ENCODE assay signal across 8 mouse cellular contexts in genomic region chr7:109011596-109012180, GRCm38 (mm10).
DNase-seq lines count a peak whose midpoint lies in the region; ATAC-seq and TF ChIP-seq lines count a peak whose summit lies in the region.

No protein-coding gene starts in this region.

- no peak for TF ChIP-seq CTCF in forebrain, postnatal 0 days (IDR thresholded peaks at IDR 0.05; ENCODE audit: low read depth)
- no peak for TF ChIP-seq CTCF in olfactory bulb, adult 2 months (IDR thresholded peaks at IDR 0.05; ENCODE audit: insufficient read depth, low read depth, low read length)

- H3K9ac ChIP-seq in kidney, embryonic 16.5 days (replicated peaks; ENCODE audit: low read length) = no peak overlapping the region
- H3K9ac ChIP-seq in forebrain, postnatal 0 days = peak overlapping the region; percentile 92

- no peaks in the 10 kb centered on the region; the same call in 1 of the 2 replicates for H3K4me1 ChIP-seq in kidney, embryonic 16.5 days (ENCODE audit: insufficient read depth, low read length)
- peaks cover 22% of the 10 kb centered on the region for H3K4me1 ChIP-seq in forebrain, postnatal 0 days (ENCODE audit: insufficient read depth)
- peaks cover 22% of the 10 kb centered on the region for H3K4me1 ChIP-seq in olfactory bulb, adult 2 months (ENCODE audit: control insufficient read depth, insufficient read depth, low read length)

- no peaks in the 10 kb centered on the region for H3K36me3 ChIP-seq in kidney, embryonic 16.5 days (ENCODE audit: insufficient read depth, low read length)
- H3K36me3 ChIP-seq in forebrain, postnatal 0 days (ENCODE audit: insufficient read depth) = no peaks in the 10 kb centered on the region

- H3K4me2 ChIP-seq in kidney, embryonic 16.5 days (replicated peaks; ENCODE audit: low read depth, low read length) = peak overlapping the region; percentile 97
- peak overlapping the region; percentile 80 for H3K4me2 ChIP-seq in forebrain, postnatal 0 days (ENCODE audit: low read depth)

- no peaks in the 10 kb centered on the region for H3K9me3 ChIP-seq in kidney, embryonic 16.5 days (ENCODE audit: low read length)
- H3K9me3 ChIP-seq in forebrain, postnatal 0 days (ENCODE audit: low read length) = no peaks in the 10 kb centered on the region

- no peak for TF ChIP-seq POLR2A in olfactory bulb, adult 2 months (IDR thresholded peaks at IDR 0.05; ENCODE audit: insufficient read depth, low read depth, low read length)

- 46% methylated on average over 8 of the region's 8 CpGs for WGBS in kidney, embryonic 16.5 days
- 22% methylated on average over 8 of the region's 8 CpGs for WGBS in forebrain, postnatal 0 days
- WGBS in olfactory bulb, adult 2 months = 17% methylated on average over 8 of the region's 8 CpGs

- no peak overlapping the region for H3K27ac ChIP-seq in kidney, embryonic 16.5 days (ENCODE audit: low read length)
- H3K27ac ChIP-seq in forebrain, postnatal 0 days (ENCODE audit: low read depth, low read length) = peak overlapping the region; percentile 93
- H3K27ac ChIP-seq in olfactory bulb, adult 2 months (ENCODE audit: insufficient read depth, low read depth, low read length) = peak overlapping the region; percentile 69

- no peak for DNase-seq in kidney, postnatal 25 days
- DNase-seq in forebrain, postnatal 0 days = peak; percentile 82
- DNase-seq in left cerebral cortex, adult 8-10 months (ENCODE audit: low spot score in 2 of 2) = peak; percentile 44 to 75
- no peak for DNase-seq in spleen, postnatal 14 days (ENCODE audit: low spot score in 2 of 2)
- no peak for DNase-seq in kidney, adult 11 months
- DNase-seq in adrenal gland, postnatal 25 days = no peak

- H3K27me3 ChIP-seq in kidney, embryonic 16.5 days (ENCODE audit: insufficient read depth, low read length) = peaks cover 44% of the 10 kb centered on the region
- H3K27me3 ChIP-seq in forebrain, postnatal 0 days (ENCODE audit: insufficient read depth, low read length) = no peaks in the 10 kb centered on the region

- no peak for ATAC-seq in kidney, embryonic 16.5 days (ENCODE audit: low FRiP score, low TSS enrichment)
- peak; percentile 85 for ATAC-seq in forebrain, postnatal 0 days

- H3K4me3 ChIP-seq in kidney, embryonic 16.5 days (ENCODE audit: low read length) = peak overlapping the region; percentile 66; the same call in 1 of the 2 replicates
- H3K4me3 ChIP-seq in forebrain, postnatal 0 days (ENCODE audit: low read depth, low read length) = peak overlapping the region; percentile 68
- peak overlapping the region; percentile 60 for H3K4me3 ChIP-seq in olfactory bulb, adult 2 months (ENCODE audit: insufficient read depth, low read depth, low read length)

Comparison
In these comparisons a context has a peak if more than half of its experiments do, and no peak if none do; other contexts are left out.
1. DNase-seq: peak in forebrain, postnatal 0 days (single experiment) and left cerebral cortex, adult 8-10 months (2 of 2); none in kidney, postnatal 25 days (0 of 2), spleen, postnatal 14 days (0 of 2), kidney, adult 11 months (single experiment) and adrenal gland, postnatal 25 days (single experiment).
2. Peak in every context shown above with its lines, with median percentiles within 50 percentile points of each other: H3K4me3 ChIP-seq.